Mouse (Mus musculus) cerebellum, postnatal 10 days (tissue): ENCODE measurements around the gene Pithd1.

Experiments used
- DNase-seq, 2 experiments: peaks; one replicate each; pipeline ENCODE4 v3.0.0; 2021; ENCODE audit warnings: mixed read lengths in 2 of 2

Pithd1 gene

GRCm38 (mm10) chr4:135926861-135927260 is 60.2 kb downstream of the Pithd1 start:
- DNase-seq: no peak

GRCm38 (mm10) chr4:135926195-135926808 is 60.8 kb downstream of the Pithd1 start:
- no peak for DNase-seq
